In the genomic region with DNA sequence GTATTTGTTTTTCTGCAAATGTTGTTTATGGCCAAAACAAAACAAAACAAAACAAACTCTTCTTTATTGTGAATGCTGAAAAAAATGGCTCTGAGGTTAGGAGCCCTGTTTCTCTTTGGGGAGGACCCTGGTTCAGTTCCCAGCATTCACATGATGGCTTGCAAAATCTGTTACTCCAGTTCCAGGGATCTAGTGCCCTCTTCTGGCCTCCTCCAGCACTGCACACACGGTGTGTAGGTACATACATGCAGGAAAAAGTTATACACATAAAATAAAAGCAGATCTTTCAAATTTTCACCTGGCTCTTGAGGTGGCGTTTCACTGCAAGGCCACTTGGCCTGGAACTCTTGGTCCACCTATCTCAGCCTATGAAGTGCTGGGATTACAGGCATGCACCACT, we compare ENCODE assay signal across 15 mouse cellular contexts. TPM values are rescaled to one million over a fixed set of nuclear protein-coding genes. Genes with fewer than 3 reads are reported as not detected.
A peak's percentile ranks its signal among the peaks of the same experiment; 100 is the strongest.
DNase-seq lines count a peak whose midpoint lies in the region; ATAC-seq and TF ChIP-seq lines count a peak whose summit lies in the region.
"Had no signal": no experiment of that assay in that cellular context is flagged by ENCODE, and none has a peak within 500 bp of the region (broad histone marks: within the 10 kb centered on the region; RNA-seq: fewer than 3 reads in every experiment).

No protein-coding gene starts in this region.

- H3K27me3 ChIP-seq in kidney, postnatal 0 days (ENCODE audit: insufficient read depth, low read length) = no peaks in the 10 kb centered on the region
- H3K27me3 ChIP-seq: embryonic facial prominence, embryonic 13.5 days; kidney, embryonic 15.5 days; liver, embryonic 15.5 days; midbrain, embryonic 15.5 days had no signal

- H3K9ac ChIP-seq in kidney, postnatal 0 days (ENCODE audit: low read depth, low read length) = no peak overlapping the region
- H3K9ac ChIP-seq: embryonic facial prominence, embryonic 13.5 days; kidney, embryonic 15.5 days; liver, embryonic 15.5 days; midbrain, embryonic 15.5 days had no signal

- WGBS in kidney, postnatal 0 days = 85% methylated on average over 2 of the region's 2 CpGs
- 86% methylated on average over 2 of the region's 2 CpGs for WGBS in lung, adult 2 months

- H3K4me2 ChIP-seq in kidney, postnatal 0 days (ENCODE audit: low read length) = no peak overlapping the region
- H3K4me2 ChIP-seq: embryonic facial prominence, embryonic 13.5 days; kidney, embryonic 15.5 days; liver, embryonic 15.5 days; midbrain, embryonic 15.5 days had no signal

- H3K27ac ChIP-seq in kidney, postnatal 0 days = no peak overlapping the region
- H3K27ac ChIP-seq: embryonic facial prominence, embryonic 13.5 days; kidney, embryonic 15.5 days; liver, embryonic 15.5 days; midbrain, embryonic 15.5 days had no signal

- no peak overlapping the region for H3K4me3 ChIP-seq in kidney, postnatal 0 days (replicated peaks; ENCODE audit: low read depth, low read length)
- H3K4me3 ChIP-seq in lung, adult 2 months (replicated peaks; ENCODE audit: extremely low read depth, low read depth, low read length) = no peak overlapping the region
- H3K4me3 ChIP-seq: embryonic facial prominence, embryonic 13.5 days; kidney, embryonic 15.5 days; liver, embryonic 15.5 days; midbrain, embryonic 15.5 days had no signal

- TF ChIP-seq POLR2A in lung, adult 2 months (IDR thresholded peaks at IDR 0.05; ENCODE audit: borderline replicate concordance, extremely low read depth, low read depth, low read length) = no peak

- no peaks in the 10 kb centered on the region for H3K36me3 ChIP-seq in kidney, postnatal 0 days (ENCODE audit: insufficient read depth, low read length)
- H3K36me3 ChIP-seq: embryonic facial prominence, embryonic 13.5 days; kidney, embryonic 15.5 days; liver, embryonic 15.5 days; midbrain, embryonic 15.5 days had no signal

- peak; percentile 4; the same call in 1 of the 2 replicates for TF ChIP-seq CTCF in kidney, postnatal 0 days (IDR thresholded peaks at IDR 0.05; ENCODE audit: low read depth)
- no peak for TF ChIP-seq CTCF in lung, adult 2 months (IDR thresholded peaks at IDR 0.05; ENCODE audit: insufficient read depth, low read length)

- H3K4me1 ChIP-seq in kidney, postnatal 0 days (replicated peaks; ENCODE audit: insufficient read depth, low read length) = no peaks in the 10 kb centered on the region
- peaks cover 2% of the 10 kb centered on the region for H3K4me1 ChIP-seq in lung, adult 2 months (ENCODE audit: control insufficient read depth, insufficient read depth, low read length)
- H3K4me1 ChIP-seq: embryonic facial prominence, embryonic 13.5 days; kidney, embryonic 15.5 days; liver, embryonic 15.5 days; midbrain, embryonic 15.5 days had no signal

- no peak for DNase-seq in kidney, postnatal 0 days (ENCODE audit: low spot score)
- DNase-seq in kidney, adult 11 months = no peak
- DNase-seq in B cell, adult 2 months = peak; percentile 11 to 12
- DNase-seq in ES-CJ7 (ENCODE audit: low read depth, low spot score) = peak; percentile 49
- DNase-seq in neural tube, embryonic 10.5 days (ENCODE audit: extremely low spot score, low spot score) = no peak
- no peak for DNase-seq in lung, adult 2 months
- DNase-seq: heart, postnatal 14 days; layer of hippocampus, adult 9-11 months had no signal

- no peaks in the 10 kb centered on the region for H3K9me3 ChIP-seq in kidney, postnatal 0 days (replicated peaks; ENCODE audit: low read length)
- H3K9me3 ChIP-seq: embryonic facial prominence, embryonic 13.5 days; kidney, embryonic 15.5 days; liver, embryonic 15.5 days; midbrain, embryonic 15.5 days had no signal

- ATAC-seq in kidney, postnatal 0 days (replicated peaks; ENCODE audit: low FRiP score, low read depth) = no peak
- ATAC-seq in erythroblast, adult 5-6 weeks (replicated peaks; ENCODE audit: low FRiP score, poor library complexity, severe bottlenecking) = 0 out of 2 replicates have a peak, but pooled peaks have one; percentile 46
- ATAC-seq: forebrain, embryonic 14.5 days; hindbrain, embryonic 16.5 days; midbrain, embryonic 15.5 days had no signal

RNA-seq across cellular contexts. Expression of gene Ndufb3, which starts 32.6 kb away (rescaled TPM):
- 264 and 295 TPM in 2 replicates for polyA plus RNA-seq in kidney, postnatal 0 days (2015; fragmentation: Nextera tagmentation; extraction: Ambion mirVana)
- total RNA-seq in erythroblast, adult 5-6 weeks (2015; ENCODE audit: low replicate concordance) = 42.4 and 43.4 TPM in 2 replicates
- 8.7 and 18.5 TPM in 2 replicates for total RNA-seq in erythroblast, adult 5-6 weeks (2017; ENCODE audit: low replicate concordance)
- polyA plus RNA-seq in lung, adult 2 months (2012; rRNA removed) = 23.1 and 53.7 TPM in 2 replicates

RNA-seq across cellular contexts. Expression of gene Fam126b, which starts 32.6 kb away (rescaled TPM):
- 7.5 and 8.0 TPM in 2 replicates for polyA plus RNA-seq in kidney, postnatal 0 days (2015; fragmentation: Nextera tagmentation; extraction: Ambion mirVana)
- total RNA-seq in erythroblast, adult 5-6 weeks (2015; ENCODE audit: low replicate concordance) = 3.8 and 5.4 TPM in 2 replicates
- total RNA-seq in erythroblast, adult 5-6 weeks (2017; ENCODE audit: low replicate concordance) = 4.7 and 4.9 TPM in 2 replicates
- 1.7 and 2.8 TPM in 2 replicates for polyA plus RNA-seq in lung, adult 2 months (2012; rRNA removed)

Comparison
In these comparisons a context has a peak if more than half of its experiments do, and no peak if none do; other contexts are left out.
1. DNase-seq: peak in B cell, adult 2 months (2 of 2) and ES-CJ7 (single experiment); none in kidney, postnatal 0 days (single experiment), kidney, adult 11 months (single experiment), neural tube, embryonic 10.5 days (single experiment) and lung, adult 2 months (single experiment).